Mouse (Mus musculus) hindbrain, postnatal 0 days (tissue): ENCODE measurements around the gene Tpsg1. TPM values are rescaled to one million over a fixed set of nuclear protein-coding genes. Genes with fewer than 3 reads are reported as not detected.

ENCODE experiments used
- ATAC-seq: fragments of 200-750 bp; cut with Nextera tagmentation; 2 replicates; pipeline ENCODE4 v1.8.0; 2017; ENCODE audit warnings: mild to moderate bottlenecking, moderate TSS enrichment, moderate library complexity
- DNase-seq: peaks from one replicate; pipeline ENCODE4 v3.0.0-alpha.2; 2015; ENCODE audit warnings: low spot score
- H3K27ac ChIP-seq: fragments of 300-500 bp; sonication (generic); 2 replicates; pipeline ENCODE4 v1.5.1; 2014; ENCODE audit warnings: mild to moderate bottlenecking
- H3K27me3 ChIP-seq: fragments of 300-500 bp; sonication (generic); 2 replicates; pipeline ENCODE4 v1.6.1; 2014; ENCODE audit warnings: low read length, mixed read lengths; ENCODE audit not compliant: insufficient read depth
- H3K36me3 ChIP-seq: fragments of 300-500 bp; sonication (generic); 2 replicates; pipeline ENCODE4 v1.6.1; 2014; ENCODE audit warnings: low read length, mixed read lengths; ENCODE audit not compliant: insufficient read depth
- H3K4me1 ChIP-seq: fragments of 300-500 bp; sonication (generic); 2 replicates; pipeline ENCODE4 v1.6.1; 2014; ENCODE audit warnings: antibody characterized with exemption, low read length, mixed read lengths; ENCODE audit not compliant: insufficient read depth
- H3K4me2 ChIP-seq: fragments of 300-500 bp; sonication (generic); 2 replicates; pipeline ENCODE4 v1.6.1; 2014; ENCODE audit warnings: low read depth, mild to moderate bottlenecking, low read length, moderate library complexity, mixed read lengths
- H3K4me3 ChIP-seq: fragments of 300-500 bp; sonication (generic); 2 replicates; pipeline ENCODE4 v1.5.1; 2014; ENCODE audit warnings: low read length
- H3K9ac ChIP-seq: fragments of 300-500 bp; sonication (generic); replicated peaks from 2 replicates; pipeline ENCODE4 v1.6.1; 2014; ENCODE audit warnings: mild to moderate bottlenecking, low read length, moderate library complexity, mixed read lengths
- H3K9me3 ChIP-seq: fragments of 300-500 bp; sonication (generic); 2 replicates; pipeline ENCODE4 v1.6.1; 2016; ENCODE audit warnings: low read length, mixed read lengths
- CTCF ChIP-seq: IDR thresholded peaks from 2 replicates; pipeline ENCODE4 v1.5.1; 2016; ENCODE audit warnings: antibody characterized with exemption, control low read depth, low read depth
- WGBS: fragments of 180-500 bp; shearing (Covaris S2); extraction: QIAGEN DNeasy Blood & Tissue Kit; methylation state at CpG from one replicate; pipeline ENCODE4 v1.1.7; 2014; 5-methylcytosine and 5-hydroxymethylcytosine counted together
- polyA plus RNA-seq: library from polyadenylated mRNA; unstranded; fragments of >200 nt; fragmentation: Nextera tagmentation; extraction: Ambion mirVana; gene quantifications from 2 replicates; pipeline ENCODE4 v1.2.1, GENCODE M21; 2015
- total RNA-seq: library from RNA; depleted of rRNA; stranded (reverse); fragments of >200 nt; gene quantifications from 2 replicates; pipeline ENCODE4 v1.2.3, GENCODE M21; 2014; rRNA removed

Tpsg1 gene
- 0.21 TPM in 1 of 2 replicates, not detected in the other for total RNA-seq
- 0.65 and 1.5 TPM in 2 replicates for polyA plus RNA-seq

DNA sequence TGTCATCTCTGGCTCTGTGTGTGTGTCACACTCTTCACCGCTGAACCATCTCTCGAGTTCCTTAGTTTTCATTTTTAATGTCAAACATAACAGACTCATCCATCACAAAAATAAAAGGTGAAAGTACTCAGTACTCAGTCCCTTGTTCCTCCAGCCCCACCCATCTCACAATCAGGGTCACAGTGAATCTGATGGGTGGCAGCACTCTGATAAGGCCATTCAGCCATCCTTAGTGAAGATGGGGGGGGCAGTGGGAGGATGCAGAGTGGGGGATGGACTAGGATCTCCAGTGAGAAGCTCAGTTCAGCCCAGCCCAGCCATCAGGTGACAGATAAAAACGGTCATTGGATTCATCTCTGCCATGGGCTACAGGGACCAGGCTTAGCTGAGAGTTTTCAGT is at the start of gene Tpsg1:
Tpsg1 (plus strand) TSS at position 301 of the 400 bp plus-strand sequence.
- Histone ChIP-seq H3K4me2 (no peak within 1 kb of the TSS), H3K9ac (no peak within 1 kb of the TSS), H3K4me1 (no peaks in the 10 kb centered on the region), H3K36me3 (no peaks in the 10 kb centered on the region), H3K9me3 (no peaks in the 10 kb centered on the region), H3K4me3 (no peak within 1 kb of the TSS), H3K27me3 (no peaks in the 10 kb centered on the region), H3K27ac (no peak within 1 kb of the TSS)
- DNase-seq (no peak), ATAC-seq (no peak)
- WGBS, result 81% methylated on average over 3 of the region's 3 CpGs
- no peak for TF ChIP-seq CTCF

DNA sequence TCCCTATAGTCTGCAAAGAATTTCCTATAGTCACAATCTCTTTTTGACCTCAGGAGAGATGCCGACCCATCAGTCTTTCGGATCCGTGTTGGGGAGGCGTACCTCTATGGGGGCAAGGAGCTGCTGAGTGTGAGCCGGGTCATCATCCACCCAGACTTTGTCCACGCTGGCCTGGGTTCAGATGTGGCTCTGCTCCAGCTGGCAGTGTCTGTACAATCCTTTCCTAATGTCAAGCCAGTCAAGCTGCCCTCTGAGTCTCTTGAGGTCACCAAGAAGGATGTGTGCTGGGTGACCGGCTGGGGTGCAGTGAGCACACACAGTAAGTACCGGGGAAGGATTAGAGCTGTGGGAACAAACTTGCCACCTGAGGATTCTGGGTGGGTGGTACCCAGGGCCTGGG is 48.3 kb upstream of the Tpsg1 start:
- H3K4me1 ChIP-seq, result no peaks in the 10 kb centered on the region

DNA sequence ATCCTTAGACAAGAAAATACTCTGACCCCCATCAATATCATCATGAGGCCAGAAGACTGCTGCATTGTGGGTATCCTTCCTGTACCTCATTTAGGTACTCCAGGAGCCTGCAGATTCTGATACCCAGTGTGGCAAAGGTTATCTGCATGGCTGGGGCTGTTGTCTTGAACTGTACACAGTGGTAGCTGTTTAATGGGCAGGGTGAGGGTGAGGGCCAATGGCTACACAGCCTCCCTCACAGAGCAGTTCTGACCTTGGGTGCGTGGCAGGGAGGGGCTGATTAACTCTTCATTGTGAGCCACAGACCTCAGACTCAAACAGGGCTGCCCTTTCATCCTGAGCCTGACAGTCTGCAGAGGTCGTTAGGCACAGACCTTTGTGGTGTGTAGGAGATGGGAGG is 46.1 kb upstream of the Tpsg1 start:
- Histone ChIP-seq H3K9me3 (no peaks in the 10 kb centered on the region), H3K9ac (no peak overlapping the region), H3K4me1 (no peaks in the 10 kb centered on the region), H3K4me3 (no peak overlapping the region), H3K36me3 (no peaks in the 10 kb centered on the region), H3K4me2 (no peak overlapping the region), H3K27me3 (no peaks in the 10 kb centered on the region), H3K27ac (no peak overlapping the region)
- DNase-seq, result no peak
- WGBS, result 27% methylated on average over 2 of the region's 2 CpGs
- ATAC-seq, result no peak
- TF ChIP-seq CTCF, result no peak

More for the DNA sequence above, 48.3 kb upstream of the Tpsg1 start:
- Histone ChIP-seq H3K27ac (no peak overlapping the region), H3K4me2 (no peak overlapping the region), H3K36me3 (no peaks in the 10 kb centered on the region), H3K4me3 (no peak overlapping the region), H3K9me3 (no peaks in the 10 kb centered on the region), H3K27me3 (no peaks in the 10 kb centered on the region), H3K9ac (no peak overlapping the region)
- ATAC-seq (no peak), DNase-seq (no peak)
- 90% methylated on average over 8 of the region's 8 CpGs for WGBS
- no peak for TF ChIP-seq CTCF

DNA sequence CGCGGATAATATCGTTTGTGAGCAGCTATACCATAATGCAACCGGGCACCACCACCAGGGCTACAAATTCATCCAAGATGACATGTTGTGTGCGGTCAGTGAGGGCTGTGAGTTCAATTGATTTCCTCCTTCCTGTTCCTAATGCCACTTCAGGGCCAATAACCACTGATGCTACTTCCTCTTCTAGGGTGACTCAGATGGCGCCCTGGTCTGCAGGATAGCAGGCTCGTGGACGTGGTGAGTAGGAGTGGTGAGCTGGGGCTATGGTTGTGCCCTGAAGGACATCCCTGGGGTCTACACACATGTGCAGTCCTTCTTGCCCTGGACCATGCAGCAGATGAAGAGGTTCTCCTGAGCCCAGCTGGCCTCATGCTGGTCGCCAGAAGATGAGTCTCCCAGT is 36.8 kb upstream of the Tpsg1 start:
- Histone ChIP-seq H3K27me3 (no peaks in the 10 kb centered on the region), H3K4me2 (no peak overlapping the region), H3K9ac (no peak overlapping the region), H3K36me3 (no peaks in the 10 kb centered on the region), H3K4me1 (no peaks in the 10 kb centered on the region), H3K9me3 (no peaks in the 10 kb centered on the region), H3K4me3 (no peak overlapping the region), H3K27ac (no peak overlapping the region)
- ATAC-seq, result no peak
- 83% methylated on average over 9 of the region's 9 CpGs for WGBS
- TF ChIP-seq CTCF, result no peak
- DNase-seq, result no peak

DNA sequence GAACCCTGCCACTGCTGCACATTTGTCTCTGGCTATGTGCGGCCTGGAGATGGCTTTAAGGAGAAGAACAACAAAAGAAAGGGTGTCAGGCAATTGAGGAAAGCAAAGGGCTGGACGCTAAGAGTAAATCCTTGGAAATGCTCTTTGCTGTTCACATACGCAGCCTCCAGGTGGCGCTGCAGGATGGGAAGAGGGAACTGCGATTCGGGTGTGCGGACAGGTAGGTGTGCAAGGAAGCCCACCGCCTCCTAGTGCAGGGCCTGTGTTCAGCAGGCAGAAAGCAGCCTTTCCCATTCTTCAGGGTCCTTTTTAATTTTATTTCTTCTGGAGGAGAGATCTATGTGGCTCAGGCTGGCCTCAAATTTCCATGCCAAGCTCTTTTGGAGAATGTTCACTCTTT is 35.1 kb upstream of the Tpsg1 start:
- no peak overlapping the region for H3K9ac ChIP-seq
- peak; percentile 89 for DNase-seq
- peak; percentile 99 for TF ChIP-seq CTCF

DNA sequence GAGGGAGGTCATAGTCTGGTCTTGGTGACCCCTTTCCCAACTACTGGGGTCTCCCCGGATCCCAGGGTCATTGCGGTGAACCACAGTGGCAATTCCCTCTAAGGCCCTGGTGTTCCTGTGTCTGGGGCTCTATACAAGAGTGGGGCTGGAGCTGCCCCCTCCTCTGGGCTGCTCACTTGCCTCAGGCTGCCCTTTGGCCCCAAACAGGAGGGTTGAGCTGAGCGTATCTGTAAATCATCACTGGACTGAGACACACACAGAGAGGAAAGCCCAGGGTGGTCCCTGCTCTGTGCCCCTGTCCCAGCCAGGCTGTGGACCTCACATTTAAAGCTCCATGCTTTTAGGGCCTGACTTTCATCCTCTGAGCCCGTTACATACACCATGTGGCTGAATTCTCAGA is 30.9 kb upstream of the Tpsg1 start:
- DNase-seq (no peak), ATAC-seq (no peak)
- Histone ChIP-seq H3K4me3 (no peak overlapping the region), H3K4me1 (no peaks in the 10 kb centered on the region), H3K27me3 (no peaks in the 10 kb centered on the region), H3K4me2 (no peak overlapping the region), H3K36me3 (no peaks in the 10 kb centered on the region), H3K27ac (no peak overlapping the region), H3K9me3 (no peaks in the 10 kb centered on the region), H3K9ac (no peak overlapping the region)
- WGBS, result 80% methylated on average over 4 of the region's 4 CpGs
- TF ChIP-seq CTCF, result no peak

More for the DNA sequence above, 35.1 kb upstream of the Tpsg1 start:
- WGBS, result under 1% methylated on average over 8 of the region's 8 CpGs
- Histone ChIP-seq H3K9me3 (no peaks in the 10 kb centered on the region), H3K36me3 (no peaks in the 10 kb centered on the region), H3K4me3 (no peak overlapping the region), H3K27me3 (no peaks in the 10 kb centered on the region), H3K4me2 (no peak overlapping the region), H3K4me1 (no peaks in the 10 kb centered on the region), H3K27ac (no peak overlapping the region)
- peak; percentile 53; the same call in 1 of the 2 replicates for ATAC-seq

DNA sequence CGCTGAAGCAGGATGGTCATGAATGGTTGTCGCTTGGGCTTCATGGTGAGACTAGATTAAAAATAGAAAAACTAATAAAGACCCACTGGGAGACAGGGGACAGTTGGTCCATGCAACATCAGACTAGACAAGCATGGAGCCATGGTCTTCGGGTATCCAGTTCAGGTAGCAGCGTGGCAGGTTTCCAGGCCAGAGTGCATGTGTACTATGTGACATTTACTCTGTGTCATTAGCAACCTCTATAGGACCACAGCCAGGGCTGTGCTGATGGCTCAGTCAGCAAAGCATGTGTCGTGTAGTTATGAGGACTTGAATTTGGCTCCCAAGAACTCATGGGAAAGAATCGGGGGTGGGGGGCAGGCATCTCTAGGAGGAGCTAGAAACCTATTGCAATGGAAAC is 29.1 kb upstream of the Tpsg1 start:
- H3K27me3 ChIP-seq, result no peaks in the 10 kb centered on the region
- H3K36me3 ChIP-seq, result no peaks in the 10 kb centered on the region
- H3K4me2 ChIP-seq, result no peak overlapping the region
- no peaks in the 10 kb centered on the region for H3K4me1 ChIP-seq
- 83% methylated on average over 6 of the region's 6 CpGs for WGBS
- TF ChIP-seq CTCF, result no peak
- no peak for ATAC-seq
- no peak overlapping the region for H3K4me3 ChIP-seq
- no peak overlapping the region for H3K27ac ChIP-seq
- no peak for DNase-seq
- no peak overlapping the region for H3K9ac ChIP-seq
- H3K9me3 ChIP-seq, result no peaks in the 10 kb centered on the region
